Mouse (Mus musculus): ENCODE data around the gene Hspbap1.

DNA sequence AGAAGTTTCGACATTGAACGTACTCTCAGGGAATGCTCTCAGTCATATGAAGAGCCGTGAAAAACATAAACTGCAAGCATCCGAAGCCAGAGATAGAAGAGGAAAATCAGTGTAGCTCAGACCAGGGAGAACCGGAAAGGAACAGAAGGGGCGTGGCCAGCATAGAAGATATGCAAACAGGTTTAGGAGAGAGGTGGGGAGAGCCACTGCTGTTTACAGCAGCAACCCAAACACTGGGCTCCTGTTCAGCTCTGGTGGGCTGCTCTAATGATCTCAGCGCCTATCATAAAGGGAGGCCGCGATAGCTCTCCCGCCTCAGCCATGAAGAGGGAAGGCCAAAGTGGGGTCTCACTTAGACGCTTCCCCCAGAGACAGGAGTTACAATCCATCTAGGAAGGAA, 97.6 kb downstream of the Hspbap1 start:
- TF ChIP-seq GATA1 (IDR thresholded peaks at IDR 0.05; ENCODE audit: low read length) (no peak), TAL1 (IDR thresholded peaks at IDR 0.05; ENCODE audit: low read length) (no peak)

Measured in erythroblast, embryonic 14.5 days (primary cell).